Mouse (Mus musculus) megakaryocyte, embryonic 14.5 days (primary cell): ENCODE measurements at regions not wholly inside any gene's neighbourhood (a gene's known extent, or its start where the extent isn't known, plus 50 kb on each side); places are given as distances from the start of the nearest gene placed in this dataset.
A peak's percentile ranks its signal among the peaks of the same experiment; 100 is the strongest.
"Not testable (repeated sequence)": the region's sequence is repeated elsewhere in the genome, so short reads cannot be mapped to it uniquely, and the experiment has no call there.

Source experiments
- H3K27me3 ChIP-seq: replicated peaks from 2 replicates; pipeline ENCODE3; 2012; ENCODE audit warnings: inconsistent platforms
- H3K36me3 ChIP-seq: replicated peaks from 2 replicates; pipeline ENCODE3; 2012; ENCODE audit warnings: low read length, inconsistent platforms, mixed read lengths
- H3K4me1 ChIP-seq: 2 replicates; pipeline ENCODE4 v1.6.1; 2012; ENCODE audit warnings: inconsistent platforms
- H3K4me3 ChIP-seq: replicated peaks from 2 replicates; pipeline ENCODE3; 2012; ENCODE audit warnings: moderate library complexity, mild to moderate bottlenecking, inconsistent platforms
- H3K9me3 ChIP-seq: 2 replicates; pipeline ENCODE4 v1.6.1; 2012; ENCODE audit warnings: inconsistent platforms
- FLI1 ChIP-seq: IDR thresholded peaks from 2 replicates; pipeline ENCODE4 v1.6.1; 2012; ENCODE audit warnings: low read length, inconsistent platforms, mixed read lengths
- GATA1 ChIP-seq: IDR thresholded peaks from 3 replicates; pipeline ENCODE4 v1.6.1; 2012; ENCODE audit warnings: mixed read lengths, low read length, inconsistent platforms, borderline replicate concordance

- TF ChIP-seq FLI1 (no peak), GATA1 (no peak)
- no peaks in the 10 kb centered on the region for H3K9me3 ChIP-seq
- H3K4me3 ChIP-seq = no peak overlapping the region
- H3K27me3 ChIP-seq = no peaks in the 10 kb centered on the region
- H3K36me3 ChIP-seq = no peaks in the 10 kb centered on the region
- peaks cover 13% of the 10 kb centered on the region for H3K4me1 ChIP-seq
These were observed 82.8 kb downstream of the Ddx11 start for GRCm38 (mm10) chr17:66206074-66206473.

- H3K4me3 ChIP-seq = not testable (repeated sequence)
These were observed 84.6 kb downstream of the Ddx11 start for GRCm38 (mm10) chr17:66207653-66208497.

GRCm38 (mm10) chr17:66208803-66209515, 85.6 kb downstream of the Ddx11 start:
- H3K36me3 ChIP-seq, H3K4me3 ChIP-seq, H3K9me3 ChIP-seq, H3K27me3 ChIP-seq: not testable (repeated sequence)
- H3K4me1 ChIP-seq = peaks cover 13% of the 10 kb centered on the region

More at GRCm38 (mm10) chr17:66207653-66208497, 84.6 kb downstream of the Ddx11 start:
- H3K4me1 ChIP-seq = peaks cover 13% of the 10 kb centered on the region
- H3K27me3 ChIP-seq, H3K9me3 ChIP-seq, H3K36me3 ChIP-seq: not testable (repeated sequence)

- TF ChIP-seq GATA1 = no peak
- no peak for TF ChIP-seq FLI1
- Histone ChIP-seq H3K27me3 (peaks cover 2% of the 10 kb centered on the region), H3K4me1 (peaks cover 2% of the 10 kb centered on the region), H3K4me3 (no peak overlapping the region), H3K9me3 (peaks cover 9% of the 10 kb centered on the region), H3K36me3 (no peaks in the 10 kb centered on the region)
These were observed 88.2 kb downstream of the Ddx11 start for GRCm38 (mm10) chr17:66211561-66211960.

GRCm38 (mm10) chr17:66212616-66213015, 89.3 kb downstream of the Ddx11 start:
- TF ChIP-seq FLI1 (no peak), GATA1 (no peak)
- no peaks in the 10 kb centered on the region for H3K4me1 ChIP-seq
- H3K9me3 ChIP-seq = peaks cover 9% of the 10 kb centered on the region
- peaks cover 2% of the 10 kb centered on the region for H3K27me3 ChIP-seq
- H3K36me3 ChIP-seq = no peaks in the 10 kb centered on the region
- H3K4me3 ChIP-seq = no peak overlapping the region

GRCm38 (mm10) chr17:66218321-66218720, 95.0 kb downstream of the Ddx11 start:
- Histone ChIP-seq H3K4me3 (peak overlapping the region; percentile 24), H3K27me3 (peaks cover 3% of the 10 kb centered on the region), H3K9me3 (peaks cover 9% of the 10 kb centered on the region), H3K4me1 (peaks cover 6% of the 10 kb centered on the region; the same call in 1 of the 2 replicates), H3K36me3 (no peaks in the 10 kb centered on the region)
- TF ChIP-seq GATA1 (no peak), FLI1 (no peak)

- Histone ChIP-seq H3K9me3 (peaks cover 7% of the 10 kb centered on the region), H3K27me3 (peaks cover 3% of the 10 kb centered on the region), H3K4me1 (peaks cover 6% of the 10 kb centered on the region; the same call in 1 of the 2 replicates), H3K36me3 (no peaks in the 10 kb centered on the region), H3K4me3 (no peak overlapping the region)
- TF ChIP-seq FLI1 (no peak), GATA1 (no peak)
These were observed 96.5 kb downstream of the Ddx11 start for GRCm38 (mm10) chr17:66219669-66220435.

- TF ChIP-seq FLI1 = no peak
- TF ChIP-seq GATA1 = no peak
- H3K36me3 ChIP-seq = no peaks in the 10 kb centered on the region
- no peak overlapping the region for H3K4me3 ChIP-seq
- H3K4me1 ChIP-seq = peaks cover 6% of the 10 kb centered on the region; the same call in 1 of the 2 replicates
- no peaks in the 10 kb centered on the region for H3K9me3 ChIP-seq
- H3K27me3 ChIP-seq = peaks cover 3% of the 10 kb centered on the region
These were observed 97.9 kb downstream of the Ddx11 start for GRCm38 (mm10) chr17:66221256-66221655.

GRCm38 (mm10) chr17:66223711-66224110, 100.4 kb downstream of the Ddx11 start:
- Histone ChIP-seq H3K4me1 (peaks cover 6% of the 10 kb centered on the region; the same call in 1 of the 2 replicates), H3K9me3 (no peaks in the 10 kb centered on the region), H3K27me3 (no peaks in the 10 kb centered on the region), H3K36me3 (no peaks in the 10 kb centered on the region), H3K4me3 (no peak overlapping the region)
- TF ChIP-seq FLI1 (no peak), GATA1 (no peak)
